Mouse (Mus musculus) hindbrain, embryonic 13.5 days (tissue): ENCODE measurements at regions not wholly inside any gene's neighbourhood (a gene's known extent, or its start where the extent isn't known, plus 50 kb on each side); places are given as distances from the start of the nearest gene placed in this dataset.
"Not testable (repeated sequence)": the region's sequence is repeated elsewhere in the genome, so short reads cannot be mapped to it uniquely, and the experiment has no call there.

Experiments used
- ATAC-seq: fragments of 200-750 bp; cut with Nextera tagmentation; 2 replicates; pipeline ENCODE4 v1.8.0; 2017; ENCODE audit warnings: moderate TSS enrichment; ENCODE audit not compliant: low FRiP score
- H3K27ac ChIP-seq: fragments of 300-500 bp; sonication (generic); 2 replicates; pipeline ENCODE4 v1.5.1; 2015; ENCODE audit warnings: inconsistent platforms, mild to moderate bottlenecking, moderate library complexity
- H3K27me3 ChIP-seq: fragments of 300-500 bp; sonication (generic); 2 replicates; pipeline ENCODE4 v1.6.1; 2015; ENCODE audit warnings: mild to moderate bottlenecking, inconsistent platforms
- H3K36me3 ChIP-seq: fragments of 300-500 bp; sonication (generic); 2 replicates; pipeline ENCODE4 v1.6.1; 2015; ENCODE audit warnings: mild to moderate bottlenecking, inconsistent platforms
- H3K4me1 ChIP-seq: fragments of 300-500 bp; sonication (generic); replicated peaks from 2 replicates; pipeline ENCODE4 v1.6.1; 2015; ENCODE audit warnings: inconsistent platforms
- H3K4me2 ChIP-seq: fragments of 300-500 bp; sonication (generic); 2 replicates; pipeline ENCODE4 v1.6.1; 2015; ENCODE audit warnings: inconsistent platforms, mild to moderate bottlenecking, moderate library complexity
- H3K4me3 ChIP-seq: fragments of 300-500 bp; sonication (generic); 2 replicates; pipeline ENCODE4 v1.5.1; 2015; ENCODE audit warnings: mild to moderate bottlenecking, inconsistent platforms
- H3K9ac ChIP-seq: fragments of 300-500 bp; sonication (generic); 2 replicates; pipeline ENCODE4 v1.6.1; 2015; ENCODE audit warnings: mild to moderate bottlenecking, inconsistent platforms
- H3K9me3 ChIP-seq: fragments of 300-500 bp; sonication (generic); 2 replicates; pipeline ENCODE4 v1.6.1; 2016; ENCODE audit warnings: inconsistent platforms
- WGBS: fragments of 180-500 bp; shearing (Covaris S2); methylation state at CpG from one replicate; pipeline ENCODE4 v1.1.7; 2015; 5-methylcytosine and 5-hydroxymethylcytosine counted together

DNA sequence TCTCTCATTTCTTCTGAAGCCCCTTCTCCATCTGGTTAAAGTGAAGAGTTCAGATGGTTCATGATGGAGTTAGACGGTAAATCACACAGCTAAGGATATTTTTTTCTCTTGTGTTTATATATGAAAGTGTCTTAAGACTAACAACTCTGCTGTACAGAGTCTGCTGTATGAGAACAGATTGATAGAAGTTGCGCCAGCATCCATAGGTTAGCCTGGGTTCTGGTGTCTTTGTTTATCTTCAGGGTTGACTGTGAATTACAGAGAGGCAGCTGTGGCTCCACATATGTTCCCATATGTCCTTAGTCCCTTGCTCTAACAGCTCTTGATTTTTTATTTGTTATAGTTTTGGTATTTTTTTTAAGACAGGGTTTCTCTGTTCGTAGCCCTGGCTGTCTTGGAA lies 334.9 kb upstream of the Api5 start:
- no peaks in the 10 kb centered on the region for H3K9me3 ChIP-seq
- H3K4me1 ChIP-seq, result peaks cover 8% of the 10 kb centered on the region; the same call in 1 of the 2 replicates
- no peak overlapping the region for H3K4me3 ChIP-seq
- H3K27me3 ChIP-seq, result no peaks in the 10 kb centered on the region
- WGBS, result 81% methylated on average over 3 of the region's 3 CpGs
- no peak overlapping the region for H3K4me2 ChIP-seq
- H3K9ac ChIP-seq, result no peak overlapping the region
- no peak for ATAC-seq
- H3K27ac ChIP-seq, result peak overlapping the region; percentile 13; the same call in 1 of the 2 replicates
- no peaks in the 10 kb centered on the region for H3K36me3 ChIP-seq

DNA sequence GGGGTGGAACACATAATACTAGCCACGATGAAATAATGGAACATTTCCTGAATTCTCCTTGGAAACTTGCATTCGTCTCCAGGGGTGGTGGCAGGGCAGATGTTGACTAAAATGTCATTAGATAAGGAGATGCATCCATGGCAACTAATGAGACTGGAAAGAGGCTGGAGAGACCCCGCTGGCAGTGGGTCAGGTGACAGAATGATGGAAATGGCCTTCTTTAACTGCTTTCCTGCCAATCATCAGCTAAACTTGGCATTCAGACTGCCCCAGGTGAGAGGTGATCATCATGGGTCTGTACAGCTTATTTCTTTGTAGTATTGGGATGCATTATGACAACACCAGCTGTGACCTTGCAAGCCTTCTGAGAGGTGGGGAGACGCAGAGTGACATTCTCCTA lies 334.3 kb upstream of the Api5 start:
- no peak overlapping the region for H3K4me3 ChIP-seq
- 27% methylated on average over 4 of the region's 4 CpGs for WGBS
- H3K27ac ChIP-seq, result peak overlapping the region; percentile 13; the same call in 1 of the 2 replicates
- ATAC-seq, result peak; percentile 37
- H3K27me3 ChIP-seq, result no peaks in the 10 kb centered on the region
- H3K36me3 ChIP-seq, result no peaks in the 10 kb centered on the region
- no peaks in the 10 kb centered on the region for H3K9me3 ChIP-seq
- peaks cover 8% of the 10 kb centered on the region; the same call in 1 of the 2 replicates for H3K4me1 ChIP-seq
- no peak overlapping the region for H3K9ac ChIP-seq
- H3K4me2 ChIP-seq, result no peak overlapping the region

DNA sequence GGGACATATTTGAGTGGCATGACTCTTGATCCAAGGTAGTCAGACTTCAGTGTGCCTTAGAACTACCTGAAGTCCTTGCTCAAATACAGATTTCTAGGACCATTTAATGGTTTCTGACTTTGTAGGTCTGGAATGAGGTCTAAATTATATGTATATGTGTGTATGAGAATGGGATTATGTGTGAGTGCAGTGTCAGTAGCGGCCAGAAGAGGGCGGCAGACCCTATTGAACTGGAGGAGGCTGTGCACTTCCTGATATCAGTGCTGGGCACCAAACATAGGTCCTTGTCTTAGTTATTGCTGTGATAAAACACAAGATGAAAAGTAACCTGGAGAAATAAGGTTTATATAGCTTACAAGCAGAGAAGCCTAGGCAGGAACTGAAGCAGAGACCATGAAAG lies 328.6 kb upstream of the Api5 start:
- peaks cover 12% of the 10 kb centered on the region for H3K4me1 ChIP-seq
- no peak for ATAC-seq
- no peaks in the 10 kb centered on the region for H3K9me3 ChIP-seq
- H3K4me2 ChIP-seq, result no peak overlapping the region
- no peak overlapping the region for H3K4me3 ChIP-seq
- H3K27ac ChIP-seq, result no peak overlapping the region
- H3K36me3 ChIP-seq, result no peaks in the 10 kb centered on the region
- no peak overlapping the region for H3K9ac ChIP-seq
- H3K27me3 ChIP-seq, result no peaks in the 10 kb centered on the region
- WGBS, result 92% methylated on average over 2 of the region's 2 CpGs

DNA sequence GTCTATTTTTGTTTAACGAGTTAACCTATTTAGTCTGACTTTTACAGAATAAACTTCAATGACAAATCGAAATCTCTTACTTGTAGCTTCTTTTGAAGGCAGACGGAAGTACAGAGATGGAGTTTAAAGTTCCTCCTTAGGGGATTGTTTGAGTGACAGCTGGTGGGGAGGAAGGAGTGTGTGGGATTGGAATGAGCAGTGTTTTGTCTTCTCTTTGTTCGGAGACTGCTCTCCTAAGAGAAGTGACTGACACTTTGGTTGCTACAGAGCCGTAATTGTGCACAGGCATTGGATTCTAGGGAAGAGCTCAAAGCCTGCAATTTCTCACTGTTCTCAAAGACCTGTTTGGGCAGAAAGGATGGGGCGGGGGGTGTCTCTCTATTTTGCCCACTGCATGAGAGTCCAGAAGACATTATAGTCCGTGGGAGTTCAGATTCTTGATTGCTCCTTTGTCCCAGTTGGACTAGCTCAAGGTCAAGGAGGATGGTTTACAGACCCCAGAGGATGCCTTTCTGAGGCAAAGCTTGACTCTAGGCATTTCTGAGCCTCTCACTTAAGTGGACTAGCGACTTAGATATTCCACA lies 327.0 kb upstream of the Api5 start:
- H3K36me3 ChIP-seq, result no peaks in the 10 kb centered on the region
- H3K9ac ChIP-seq, result no peak overlapping the region
- H3K4me1 ChIP-seq, result peaks cover 12% of the 10 kb centered on the region
- no peaks in the 10 kb centered on the region for H3K27me3 ChIP-seq
- no peaks in the 10 kb centered on the region for H3K9me3 ChIP-seq
- H3K27ac ChIP-seq, result peak overlapping the region; percentile 6; the same call in 1 of the 2 replicates
- H3K4me3 ChIP-seq, result no peak overlapping the region
- ATAC-seq, result peak; percentile 87
- WGBS, result 14% methylated on average over 8 of the region's 8 CpGs
- peak overlapping the region; percentile 21 for H3K4me2 ChIP-seq

DNA sequence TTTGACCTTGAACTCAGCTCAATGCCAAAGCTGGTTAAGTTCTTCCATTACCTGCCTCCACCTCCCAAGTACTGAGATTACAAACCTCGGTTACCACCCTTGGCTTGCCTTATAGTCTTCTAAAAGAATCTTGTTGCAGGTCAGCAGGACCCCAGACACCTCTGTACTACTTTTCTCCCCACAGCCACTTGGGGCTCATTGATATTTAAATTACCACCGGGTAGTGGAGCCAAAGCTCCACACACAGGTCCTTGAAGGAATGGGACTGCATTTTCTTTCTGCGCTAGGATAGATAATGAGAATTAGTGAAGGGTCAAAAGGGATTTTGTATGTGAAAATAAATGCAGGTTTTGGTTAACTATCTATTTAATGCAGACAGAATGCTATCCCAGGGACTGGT lies 326.5 kb upstream of the Api5 start:
- no peak overlapping the region for H3K4me2 ChIP-seq
- WGBS, result 5% methylated on average over 3 of the region's 3 CpGs
- no peaks in the 10 kb centered on the region for H3K36me3 ChIP-seq
- H3K27me3 ChIP-seq, result no peaks in the 10 kb centered on the region
- H3K4me3 ChIP-seq, result no peak overlapping the region
- H3K4me1 ChIP-seq, result peaks cover 12% of the 10 kb centered on the region
- no peak overlapping the region for H3K9ac ChIP-seq
- no peaks in the 10 kb centered on the region for H3K9me3 ChIP-seq
- H3K27ac ChIP-seq, result no peak overlapping the region
- ATAC-seq, result peak; percentile 54; the same call in 1 of the 2 replicates

DNA sequence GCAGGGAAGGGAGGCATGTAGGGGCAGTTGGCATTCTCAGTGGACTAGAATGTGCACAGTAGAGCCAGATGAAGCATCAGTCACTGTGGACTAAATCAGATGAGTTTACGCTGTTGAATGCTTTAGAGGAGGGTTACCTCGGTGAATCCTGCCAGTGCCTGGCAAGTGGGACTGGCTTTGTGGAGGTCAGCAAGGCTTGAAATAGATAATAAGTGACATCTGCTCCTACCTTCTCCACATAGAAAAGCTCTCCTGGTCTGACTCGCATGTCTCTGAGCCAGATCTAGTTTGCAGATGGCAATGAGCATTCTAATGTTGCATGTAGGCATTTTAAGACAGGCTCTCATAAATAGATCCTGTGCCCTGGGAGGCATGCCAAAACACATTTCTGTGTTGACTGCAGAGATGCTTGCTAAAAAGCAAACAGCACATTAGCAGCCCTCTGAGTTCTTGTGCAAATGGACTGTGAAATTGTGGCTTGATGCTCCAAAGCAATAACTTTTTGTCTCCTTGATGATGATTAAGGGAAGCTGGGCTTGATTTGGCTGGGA lies 310.3 kb upstream of the Api5 start:
- H3K36me3 ChIP-seq, result no peaks in the 10 kb centered on the region
- 85% methylated on average over 3 of the region's 3 CpGs for WGBS
- ATAC-seq, result no peak

DNA sequence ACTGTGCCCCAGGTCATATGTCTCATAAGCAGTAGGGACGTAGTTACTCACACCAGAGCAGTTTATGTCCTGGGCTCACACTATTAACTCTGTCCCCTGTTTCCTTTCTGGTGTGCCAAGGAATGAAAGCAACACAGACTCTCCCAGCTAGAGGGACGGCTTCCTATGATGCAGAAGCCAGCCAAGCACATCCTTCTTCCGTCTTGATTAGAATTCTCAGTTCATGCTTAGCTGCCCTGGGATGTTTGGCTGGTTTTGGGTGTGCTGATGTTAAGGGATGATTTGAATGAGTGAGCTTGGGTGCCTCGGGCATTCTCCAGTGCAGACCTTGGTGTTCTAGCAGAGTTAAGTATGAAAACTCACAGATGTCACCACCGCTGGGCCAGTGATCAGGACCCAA lies 291.9 kb upstream of the Api5 start:
- no peaks in the 10 kb centered on the region for H3K36me3 ChIP-seq
- H3K9ac ChIP-seq, result no peak overlapping the region
- H3K4me3 ChIP-seq, result no peak overlapping the region
- no peak overlapping the region for H3K4me2 ChIP-seq
- H3K27me3 ChIP-seq, result no peaks in the 10 kb centered on the region
- H3K9me3 ChIP-seq, result no peaks in the 10 kb centered on the region
- H3K27ac ChIP-seq, result no peak overlapping the region
- ATAC-seq, result no peak
- 0 out of 2 replicates have a peak, but pooled peaks cover 5% of the 10 kb centered on the region for H3K4me1 ChIP-seq
- 72% methylated on average over 5 of the region's 5 CpGs for WGBS

More for the DNA sequence above, 310.3 kb upstream of the Api5 start:
- H3K27me3 ChIP-seq, result no peaks in the 10 kb centered on the region
- H3K27ac ChIP-seq, result no peak overlapping the region
- H3K4me1 ChIP-seq, result no peaks in the 10 kb centered on the region
- no peak overlapping the region for H3K4me3 ChIP-seq
- no peaks in the 10 kb centered on the region for H3K9me3 ChIP-seq
- H3K9ac ChIP-seq, result no peak overlapping the region
- no peak overlapping the region for H3K4me2 ChIP-seq

DNA sequence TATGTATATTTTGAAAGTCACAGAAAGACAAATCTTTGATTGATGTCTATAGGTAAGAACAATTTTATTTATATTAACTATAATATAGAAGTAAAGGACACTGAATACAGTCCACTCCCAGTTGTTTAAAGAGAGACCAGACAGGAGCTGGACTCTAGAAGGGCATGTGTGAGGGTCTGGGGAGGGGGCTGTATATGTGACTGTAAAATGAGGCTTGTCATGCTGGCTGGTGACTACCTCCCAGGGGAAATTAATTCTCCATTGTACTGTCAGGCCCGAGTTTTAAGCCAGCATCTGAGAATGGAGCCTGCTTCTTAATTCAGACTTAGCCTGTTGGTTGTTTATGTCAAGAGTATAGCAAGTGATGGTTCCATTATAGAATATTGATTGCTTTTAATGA lies 261.4 kb upstream of the Api5 start:
- H3K27ac ChIP-seq, result no peak overlapping the region
- no peak overlapping the region for H3K9ac ChIP-seq
- H3K4me1 ChIP-seq, result no peaks in the 10 kb centered on the region
- H3K9me3 ChIP-seq, result no peaks in the 10 kb centered on the region
- H3K4me3 ChIP-seq, result no peak overlapping the region
- H3K27me3 ChIP-seq, result no peaks in the 10 kb centered on the region
- no peak overlapping the region for H3K4me2 ChIP-seq
- no peak for ATAC-seq
- WGBS, result 11% methylated on average over 1 of the region's 1 CpGs
- H3K36me3 ChIP-seq, result no peaks in the 10 kb centered on the region

DNA sequence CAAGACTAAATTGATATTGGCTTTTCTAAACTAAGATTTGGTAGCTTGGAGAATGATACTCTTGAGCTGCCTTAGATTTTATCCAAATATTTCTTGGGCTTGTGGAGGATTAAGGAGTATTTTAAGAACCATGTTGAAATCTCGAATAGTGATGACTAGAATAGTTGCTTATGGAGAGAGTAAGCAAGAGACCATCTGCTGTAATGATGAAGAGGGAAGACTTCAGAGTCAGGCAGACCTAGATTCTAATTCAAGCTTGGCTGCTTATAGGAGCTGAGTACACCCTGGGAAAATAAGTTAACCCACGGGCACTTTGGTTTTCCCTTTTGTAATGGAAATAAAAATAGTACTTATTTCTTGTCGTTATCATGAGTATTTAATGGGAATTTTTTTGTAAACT lies 257.3 kb upstream of the Api5 start:
- 80% methylated on average over 3 of the region's 3 CpGs for WGBS
- H3K36me3 ChIP-seq, result no peaks in the 10 kb centered on the region
- ATAC-seq, result no peak

DNA sequence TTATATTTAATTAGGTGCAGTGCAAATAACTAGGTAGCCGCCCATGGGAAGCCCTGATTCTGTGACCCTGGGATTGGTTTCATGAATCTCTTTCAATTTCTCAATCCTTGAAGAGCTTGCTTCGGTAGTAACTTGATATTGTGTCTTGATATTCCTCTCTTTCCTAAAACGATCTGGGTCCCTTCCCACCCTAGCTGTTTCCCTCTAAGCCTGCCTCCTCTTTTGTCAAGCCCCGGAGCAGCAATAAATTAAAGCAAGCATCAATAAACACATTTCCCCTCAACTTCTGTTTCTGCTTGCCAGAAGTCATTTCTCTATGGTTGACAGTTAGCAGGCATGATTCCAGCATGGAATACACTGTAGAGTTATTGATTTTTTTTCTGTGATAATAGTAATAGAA lies 252.6 kb upstream of the Api5 start:
- no peak for ATAC-seq
- Histone ChIP-seq H3K9me3 (no peaks in the 10 kb centered on the region), H3K27ac (no peak overlapping the region), H3K9ac (no peak overlapping the region), H3K27me3 (no peaks in the 10 kb centered on the region), H3K4me1 (peaks cover 11% of the 10 kb centered on the region; the same call in 1 of the 2 replicates), H3K4me2 (no peak overlapping the region), H3K4me3 (no peak overlapping the region), H3K36me3 (no peaks in the 10 kb centered on the region)
- 54% methylated on average over 4 of the region's 4 CpGs for WGBS

More for the DNA sequence above, 257.3 kb upstream of the Api5 start:
- Histone ChIP-seq H3K4me1 (peaks cover 10% of the 10 kb centered on the region; the same call in 1 of the 2 replicates), H3K27ac (no peak overlapping the region), H3K4me3 (no peak overlapping the region), H3K4me2 (no peak overlapping the region), H3K9me3 (no peaks in the 10 kb centered on the region), H3K9ac (no peak overlapping the region), H3K27me3 (no peaks in the 10 kb centered on the region)

DNA sequence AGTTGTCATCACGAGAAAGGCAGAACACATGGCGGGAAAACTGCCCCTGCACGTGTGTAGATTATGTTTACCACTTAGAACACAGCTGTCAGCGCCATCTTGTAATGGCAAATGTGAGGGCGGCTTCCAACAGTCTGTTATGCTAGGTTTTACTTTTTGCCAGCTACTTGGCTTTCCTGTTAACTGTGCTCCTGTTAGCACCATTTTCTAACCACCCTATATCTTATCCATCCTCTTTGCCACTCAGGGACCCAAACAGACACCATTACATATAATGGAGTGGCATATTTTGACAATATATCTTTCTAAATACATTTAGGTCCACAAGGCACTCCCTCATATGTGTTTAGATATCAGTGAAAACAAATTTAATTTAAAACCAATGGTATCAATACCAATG lies 247.7 kb upstream of the Api5 start:
- 98% methylated on average over 4 of the region's 5 CpGs for WGBS
- not testable (repeated sequence) for H3K4me1 ChIP-seq, H3K27me3 ChIP-seq, ATAC-seq, H3K4me2 ChIP-seq, H3K27ac ChIP-seq, H3K9me3 ChIP-seq, H3K36me3 ChIP-seq, H3K9ac ChIP-seq, H3K4me3 ChIP-seq

DNA sequence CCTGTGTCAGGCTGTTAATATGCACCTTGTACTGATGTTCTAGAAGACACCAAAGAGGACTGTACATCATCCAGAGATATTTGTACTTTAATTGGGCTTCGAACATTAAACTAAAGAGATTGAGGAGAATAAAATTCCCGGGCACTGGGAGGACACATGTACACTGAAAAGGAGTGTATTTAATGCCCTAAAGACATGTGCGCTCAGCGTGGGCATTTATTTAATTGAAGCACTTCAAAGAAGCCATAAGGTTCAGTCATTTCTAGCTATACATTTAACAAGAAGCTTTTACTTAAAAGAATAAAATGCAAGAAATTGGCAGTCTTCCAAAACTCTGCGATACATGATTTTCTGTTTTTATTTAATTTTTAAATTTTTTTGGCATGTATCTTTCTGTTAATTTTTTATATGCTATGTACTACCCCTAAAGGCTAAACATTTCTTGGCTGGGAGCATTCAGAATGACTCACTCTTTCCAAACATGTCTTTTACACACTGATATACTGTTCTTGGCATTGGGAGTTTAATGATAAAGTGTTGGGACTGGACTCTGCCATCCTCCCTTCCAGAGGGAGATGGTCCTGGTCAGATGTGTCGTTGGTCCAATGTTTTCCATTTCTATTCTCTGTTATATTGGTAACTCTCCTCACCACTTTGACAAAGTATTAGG lies 242.3 kb upstream of the Api5 start:
- Histone ChIP-seq H3K4me2 (no peak overlapping the region), H3K9me3 (no peaks in the 10 kb centered on the region)
- ATAC-seq, result no peak

DNA sequence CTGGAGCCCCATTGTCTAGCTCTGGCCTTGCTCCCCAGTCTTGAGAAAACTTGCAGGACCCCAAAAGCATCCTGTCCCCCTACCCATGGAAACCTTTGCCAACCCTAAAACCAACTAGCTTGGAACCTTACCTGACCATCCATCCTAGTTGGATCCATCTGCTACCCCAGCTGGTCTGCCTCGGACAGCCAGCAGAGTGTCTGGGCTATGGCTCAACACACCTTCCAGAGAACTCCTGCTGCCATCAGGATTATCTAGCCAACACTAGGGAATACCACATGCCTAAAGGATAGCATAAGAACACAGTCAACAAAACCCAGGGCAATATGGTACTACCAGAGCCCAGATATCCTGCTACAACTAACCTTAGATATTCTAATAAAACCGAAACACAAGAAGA lies 227.9 kb upstream of the Api5 start:
- no peak overlapping the region for H3K27ac ChIP-seq
- no peak for ATAC-seq
- 100% methylated on average over 2 of the region's 2 CpGs for WGBS
- no peak overlapping the region for H3K4me3 ChIP-seq
- no peak overlapping the region for H3K4me2 ChIP-seq
- H3K36me3 ChIP-seq, result no peaks in the 10 kb centered on the region
- no peaks in the 10 kb centered on the region for H3K27me3 ChIP-seq
- H3K9me3 ChIP-seq, result no peaks in the 10 kb centered on the region
- no peaks in the 10 kb centered on the region for H3K4me1 ChIP-seq
- no peak overlapping the region for H3K9ac ChIP-seq

More for the DNA sequence above, 242.3 kb upstream of the Api5 start:
- no peaks in the 10 kb centered on the region for H3K36me3 ChIP-seq
- H3K9ac ChIP-seq, result no peak overlapping the region
- H3K27ac ChIP-seq, result no peak overlapping the region
- H3K4me3 ChIP-seq, result no peak overlapping the region
- no peaks in the 10 kb centered on the region for H3K4me1 ChIP-seq
- no peaks in the 10 kb centered on the region for H3K27me3 ChIP-seq
- 89% methylated on average over 6 of the region's 6 CpGs for WGBS
